Mouse (Mus musculus) activated CD4-positive, CD25-positive, alpha-beta regulatory T cell, adult 4 months (primary cell): ENCODE measurements around the gene Ranbp1. TPM values are rescaled to one million over a fixed set of nuclear protein-coding genes. Genes with fewer than 3 reads are reported as not detected.

Experiments
- ATAC-seq: one replicate; pipeline ENCODE4 v1.8.0; 2017
- polyA plus RNA-seq, 2 experiments: library from polyadenylated mRNA; unstranded; fragments of 100-300 nt; shearing (Covaris generic); gene quantifications; one replicate each; pipeline ENCODE4 v1.2.1; 2017

Ranbp1 gene
- polyA plus RNA-seq, 2 experiments from 2014 or later = 186 to 213 TPM

GRCm38 (mm10) chr16:18233919-18234670 is 14.4 kb downstream of the Ranbp1 start:
- ATAC-seq = no peak

- ATAC-seq = no peak
Measured at GRCm38 (mm10) chr16:18233451-18233850, 15.1 kb downstream of the Ranbp1 start.

- ATAC-seq = no peak
Measured at GRCm38 (mm10) chr16:18231451-18231850, 17.1 kb downstream of the Ranbp1 start.

- no peak for ATAC-seq
Measured at GRCm38 (mm10) chr16:18231047-18231446, 17.5 kb downstream of the Ranbp1 start.

DNA sequence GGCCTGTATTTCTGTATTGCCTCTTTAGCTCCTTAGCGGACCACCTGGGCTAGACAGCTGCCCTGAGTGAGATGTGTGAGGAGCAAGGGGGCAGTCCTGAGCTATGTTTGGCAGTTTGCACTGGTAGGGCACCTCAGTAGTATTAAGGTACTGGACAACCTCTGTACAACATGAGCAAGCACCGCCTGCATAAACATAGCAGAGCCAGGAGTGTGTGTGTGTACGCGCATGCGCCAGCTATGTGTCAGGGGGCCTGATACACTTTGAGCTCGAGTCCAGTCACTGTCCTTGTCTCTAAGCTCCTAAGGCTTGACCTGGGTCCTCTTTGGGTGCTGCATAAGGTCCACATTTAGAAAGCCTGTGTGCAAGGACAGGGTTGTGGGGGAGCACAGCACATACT is 17.9 kb downstream of the Ranbp1 start:
- ATAC-seq = no peak

DNA sequence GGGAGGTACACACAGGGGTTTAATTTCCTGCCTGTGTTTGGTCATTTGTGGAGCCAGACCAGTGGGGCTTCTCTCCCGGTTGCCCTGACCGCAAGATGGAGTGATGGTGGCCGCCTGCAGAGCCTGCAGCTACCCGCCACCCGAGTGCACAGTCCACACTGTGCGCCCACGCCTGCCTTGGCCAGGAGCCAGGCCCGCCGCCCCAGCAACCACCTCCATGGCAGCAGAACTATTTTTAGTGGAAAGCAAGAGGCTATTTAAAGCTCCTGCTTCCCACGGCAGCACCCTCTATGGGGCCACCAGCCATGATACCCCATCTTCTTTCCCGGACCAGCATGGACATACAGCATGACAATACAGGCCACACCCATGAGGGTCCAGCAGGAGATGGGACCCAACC is 18.9 kb downstream of the Ranbp1 start:
- no peak for ATAC-seq

DNA sequence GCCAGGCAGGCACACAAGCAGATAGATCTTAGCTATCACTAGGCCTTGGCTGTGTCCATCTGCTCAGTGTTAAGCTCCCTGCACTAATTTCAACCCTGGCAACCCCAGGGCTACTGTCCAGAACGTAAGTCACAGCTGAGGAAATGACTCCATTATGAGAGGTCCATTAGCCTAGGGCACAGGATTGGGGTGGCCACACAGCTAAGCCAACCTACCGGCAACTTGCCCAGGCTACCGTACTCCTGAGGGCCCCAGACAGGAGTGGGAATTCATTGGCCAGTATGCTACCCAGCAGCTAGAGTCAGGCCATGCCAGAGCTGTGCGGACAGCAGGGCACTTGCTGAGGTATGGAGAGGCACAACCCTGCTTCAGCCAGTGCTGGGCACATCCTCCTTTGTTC is 19.7 kb downstream of the Ranbp1 start:
- no peak for ATAC-seq

GRCm38 (mm10) chr16:18227897-18228422 is 20.6 kb downstream of the Ranbp1 start:
- ATAC-seq = no peak

DNA sequence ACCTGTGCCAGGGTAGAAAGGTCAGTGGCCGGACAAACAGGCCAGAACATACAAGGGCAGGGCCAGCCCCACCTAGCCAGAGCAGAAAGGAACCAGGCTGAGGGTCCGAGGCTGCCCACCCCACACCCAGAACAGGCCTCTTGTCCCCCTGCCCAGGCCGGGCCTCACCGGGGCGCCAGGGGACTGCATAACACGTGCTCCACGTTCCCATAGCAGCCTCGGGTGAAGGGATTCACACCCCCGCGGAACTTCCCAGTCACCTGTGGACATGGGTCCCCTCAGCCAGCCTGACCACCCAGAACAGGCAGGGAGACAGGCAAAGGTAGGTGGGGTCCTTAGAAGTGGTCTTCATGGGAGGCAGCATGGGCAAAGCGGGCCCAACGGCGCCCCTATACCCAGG is 21.3 kb downstream of the Ranbp1 start:
- no peak for ATAC-seq

DNA sequence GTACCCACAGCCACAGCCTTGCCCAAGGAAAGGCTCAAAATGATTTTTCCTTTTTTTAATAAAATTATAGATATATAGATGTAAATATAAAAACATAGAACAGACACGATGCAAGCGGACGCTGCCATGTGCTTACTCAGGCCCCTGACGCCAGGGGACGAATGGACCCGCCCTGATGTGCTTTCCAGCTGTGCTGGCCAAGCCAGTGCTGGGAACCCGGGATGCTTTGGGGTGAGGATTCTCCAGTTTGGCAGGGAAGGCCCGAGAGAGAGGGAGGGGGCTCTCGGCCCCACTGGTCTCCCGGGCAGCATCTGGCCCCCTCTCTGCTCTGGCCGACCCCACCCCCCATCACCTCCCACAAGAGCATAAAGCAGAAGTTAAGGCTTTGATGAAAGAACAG is 26.3 kb downstream of the Ranbp1 start:
- ATAC-seq = no peak

- ATAC-seq = no peak
Measured at GRCm38 (mm10) chr16:18221543-18221898, 27.0 kb downstream of the Ranbp1 start.

- ATAC-seq = no peak
Measured at GRCm38 (mm10) chr16:18220856-18221542, 27.5 kb downstream of the Ranbp1 start.

DNA sequence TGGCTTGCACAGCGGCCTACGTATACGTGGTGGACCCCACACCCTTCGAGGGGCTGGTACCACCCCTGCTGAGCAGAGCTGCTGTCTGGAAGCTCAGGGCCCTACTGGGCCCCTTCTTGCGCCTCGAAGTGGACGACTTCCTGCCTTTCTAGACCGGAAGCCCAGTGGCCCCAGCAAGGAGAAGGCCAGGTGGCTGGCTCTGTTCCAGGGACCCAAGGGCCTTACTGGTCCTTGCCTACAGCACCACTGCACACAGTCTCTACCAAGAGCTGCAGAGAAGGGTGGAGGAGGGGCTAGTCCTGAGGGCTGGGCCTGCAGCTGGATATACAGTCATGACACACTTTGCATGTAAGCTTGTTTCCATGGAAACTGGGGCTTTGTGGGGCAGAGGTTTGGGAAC is 28.5 kb downstream of the Ranbp1 start:
- no peak for ATAC-seq

GRCm38 (mm10) chr16:18218580-18218996 is 29.9 kb downstream of the Ranbp1 start:
- no peak for ATAC-seq

GRCm38 (mm10) chr16:18217579-18217978 is 31.0 kb downstream of the Ranbp1 start, which contains the start of gene Ccdc188:
TSS of gene Ccdc188 (plus strand) at chr16:18217879.
- ATAC-seq = no peak

GRCm38 (mm10) chr16:18214858-18215257 is 33.7 kb downstream of the Ranbp1 start:
- no peak for ATAC-seq

- ATAC-seq = no peak
Measured at GRCm38 (mm10) chr16:18213689-18214088, 34.8 kb downstream of the Ranbp1 start.

- peak; percentile 23 for ATAC-seq
Measured at GRCm38 (mm10) chr16:18211417-18212171, 36.9 kb downstream of the Ranbp1 start.

DNA sequence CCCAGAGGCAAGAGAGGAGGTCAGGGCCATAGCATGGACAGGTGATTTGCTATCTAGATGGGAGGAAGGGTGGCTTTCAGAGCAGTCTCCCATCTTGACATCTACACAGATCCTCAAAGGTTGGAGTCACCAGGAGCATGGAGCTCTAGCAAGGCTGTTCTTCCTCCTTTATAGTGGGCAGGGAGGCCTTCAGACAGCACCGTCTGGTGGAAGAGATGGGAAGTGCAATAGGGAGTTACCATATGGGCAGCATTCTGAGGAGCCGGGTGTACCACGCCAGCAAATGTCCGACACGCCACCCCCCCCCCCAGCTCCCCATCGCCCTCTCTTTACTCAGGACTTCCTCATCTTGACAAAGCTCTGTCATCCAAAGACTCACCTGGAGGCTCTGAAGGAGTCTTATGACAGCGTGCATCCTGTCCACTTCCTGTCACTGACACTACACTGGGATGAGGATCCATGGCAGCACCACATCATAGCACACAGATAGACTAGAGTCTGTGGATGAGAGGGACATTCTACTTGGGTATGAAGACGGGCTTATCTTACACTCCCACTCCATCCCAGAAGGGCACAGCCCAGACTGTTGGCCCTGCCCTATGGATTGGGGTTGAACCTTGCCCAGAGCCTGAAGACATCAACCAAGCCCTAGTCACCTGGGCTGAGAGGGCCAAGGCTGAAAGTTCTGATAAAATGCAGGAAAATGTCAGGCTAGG is 37.7 kb downstream of the Ranbp1 start:
- ATAC-seq = no peak

DNA sequence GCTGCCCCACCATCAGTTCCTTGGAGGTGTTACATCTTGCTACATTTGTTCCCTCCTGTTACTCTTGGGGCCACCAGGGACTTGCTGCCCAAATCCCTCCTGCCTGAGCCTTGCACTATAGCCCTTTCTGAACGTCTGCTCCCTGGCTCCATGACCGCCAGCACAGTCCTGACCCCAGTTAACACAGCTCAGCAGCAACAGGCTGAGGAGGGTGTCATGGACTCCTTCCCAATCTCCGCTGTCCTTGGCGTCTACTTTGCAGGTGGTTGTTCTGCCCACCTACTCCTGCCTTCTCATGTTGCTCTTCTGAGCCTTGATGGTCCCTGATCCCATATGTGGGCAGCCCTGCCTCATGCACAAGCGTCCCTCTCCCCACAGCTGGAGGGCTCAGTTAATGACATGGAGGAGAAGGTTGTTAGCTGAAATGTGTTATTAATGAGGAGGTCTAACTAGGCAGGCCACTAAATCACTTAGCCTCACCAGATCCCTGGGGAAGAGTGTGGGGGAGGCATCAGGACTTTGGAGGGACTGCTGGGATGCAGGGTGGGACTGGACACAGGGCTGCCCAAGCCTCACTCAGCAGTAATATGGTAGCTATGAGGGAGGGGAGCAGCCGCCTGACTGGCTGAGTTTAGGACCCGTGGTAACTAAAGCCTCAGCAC is 45.0 kb downstream of the Ranbp1 start:
- no peak for ATAC-seq

- no peak for ATAC-seq
Measured at GRCm38 (mm10) chr16:18202061-18202460, 46.5 kb downstream of the Ranbp1 start.

DNA sequence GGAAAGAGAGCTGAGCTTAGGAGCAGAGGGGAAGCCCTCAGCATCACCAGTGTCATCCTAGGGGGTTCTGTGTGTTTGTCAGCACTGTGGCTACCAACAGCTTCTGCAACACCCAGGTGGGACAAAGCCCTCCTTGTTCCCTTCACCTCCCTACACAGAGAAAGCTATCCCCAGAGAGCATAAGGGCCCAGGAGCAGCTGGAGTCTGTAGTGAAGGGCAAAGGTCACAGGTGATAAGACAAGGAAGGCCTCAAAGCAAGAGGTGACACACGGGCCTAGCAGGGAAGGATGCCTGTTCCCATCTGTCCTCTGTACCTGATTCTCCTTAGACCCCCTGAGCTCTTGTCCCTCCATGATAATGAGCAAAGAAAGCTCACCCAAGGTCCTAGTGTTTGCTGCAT is 46.9 kb downstream of the Ranbp1 start:
- no peak for ATAC-seq
